In the genomic region with DNA sequence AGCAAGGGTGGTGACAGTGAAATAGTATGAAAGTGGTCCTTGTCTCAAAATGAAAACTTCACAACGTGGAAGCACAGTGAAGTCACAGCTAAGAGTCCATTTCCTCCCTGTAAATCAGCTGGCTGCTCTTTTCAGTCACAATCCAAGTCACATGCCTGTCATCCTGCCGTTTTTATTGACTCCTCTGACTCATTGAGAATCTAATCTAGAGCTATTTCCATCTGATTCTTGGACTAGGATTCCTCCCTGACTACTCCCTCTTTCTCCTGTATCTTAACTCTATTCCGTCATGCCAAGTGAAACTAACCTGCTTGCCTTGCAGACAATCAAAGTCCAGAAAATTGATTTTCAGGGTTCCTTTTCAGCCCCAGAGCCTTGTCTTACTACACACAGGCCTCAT, we compare ENCODE assay signal across 20 mouse cellular contexts.
"Had no signal": no experiment of that assay in that cellular context is flagged by ENCODE, and none has a peak within 500 bp of the region (broad histone marks: within the 10 kb centered on the region; RNA-seq: fewer than 3 reads in every experiment).

No protein-coding gene starts in this region.

- DNase-seq: gastrocnemius, adult 2 months; gastrocnemius, postnatal 10 days; gastrocnemius, postnatal 25 days; heart, postnatal 10 days; heart, postnatal 36 days; kidney, adult 18-20 months; kidney, adult 8-10 months; kidney, postnatal 10 days; kidney, postnatal 25 days; kidney, postnatal 4 days; left cerebral cortex, postnatal 4 days had no signal

- ATAC-seq: hindbrain, postnatal 0 days had no signal

- H3K36me3 ChIP-seq: heart, embryonic 10.5 days; hindbrain, embryonic 13.5 days; hindbrain, embryonic 15.5 days; limb, embryonic 13.5 days; limb, embryonic 15.5 days had no signal

- H3K27ac ChIP-seq: gastrocnemius, adult 2 months; heart, embryonic 10.5 days; hindbrain, embryonic 13.5 days; hindbrain, embryonic 15.5 days; hindbrain, postnatal 0 days; layer of hippocampus, adult 2 months; left cerebral cortex, adult 2 months; limb, embryonic 13.5 days; limb, embryonic 15.5 days had no signal

- H3K4me2 ChIP-seq: heart, embryonic 12.5 days; hindbrain, embryonic 13.5 days; hindbrain, embryonic 15.5 days; limb, embryonic 13.5 days; limb, embryonic 15.5 days had no signal

- H3K4me3 ChIP-seq: gastrocnemius, adult 2 months; heart, embryonic 10.5 days; heart, embryonic 12.5 days; hindbrain, embryonic 13.5 days; hindbrain, embryonic 15.5 days; layer of hippocampus, adult 2 months; left cerebral cortex, adult 2 months; limb, embryonic 13.5 days; limb, embryonic 15.5 days had no signal

- H3K4me1 ChIP-seq: heart, embryonic 10.5 days; heart, embryonic 12.5 days; hindbrain, embryonic 13.5 days; hindbrain, embryonic 15.5 days; limb, embryonic 13.5 days; limb, embryonic 15.5 days had no signal

- H3K27me3 ChIP-seq: heart, embryonic 12.5 days; hindbrain, embryonic 13.5 days; hindbrain, embryonic 15.5 days; limb, embryonic 13.5 days; limb, embryonic 15.5 days had no signal

- H3K9me3 ChIP-seq: heart, embryonic 10.5 days; heart, embryonic 12.5 days; hindbrain, embryonic 13.5 days; hindbrain, embryonic 15.5 days; limb, embryonic 13.5 days; limb, embryonic 15.5 days had no signal

- H3K9ac ChIP-seq: heart, embryonic 12.5 days; hindbrain, embryonic 13.5 days; hindbrain, embryonic 15.5 days; limb, embryonic 13.5 days; limb, embryonic 15.5 days had no signal
